Mouse (Mus musculus) midbrain, embryonic 15.5 days (tissue): ENCODE measurements at regions not wholly inside any gene's neighbourhood (a gene's known extent, or its start where the extent isn't known, plus 50 kb on each side); places are given as distances from the start of the nearest gene placed in this dataset.

Experiments used
- ATAC-seq: fragments of 200-750 bp; cut with Nextera tagmentation; replicated peaks from 2 replicates; pipeline ENCODE4 v1.8.0; 2017; ENCODE audit warnings: moderate TSS enrichment
- H3K27ac ChIP-seq: fragments of 300-500 bp; sonication (generic); 2 replicates; pipeline ENCODE4 v1.5.1; 2015; ENCODE audit warnings: mild to moderate bottlenecking, inconsistent platforms
- H3K27me3 ChIP-seq: fragments of 300-500 bp; sonication (generic); replicated peaks from 2 replicates; pipeline ENCODE4 v1.6.1; 2015; ENCODE audit warnings: inconsistent platforms
- H3K36me3 ChIP-seq: fragments of 300-500 bp; sonication (generic); replicated peaks from 2 replicates; pipeline ENCODE4 v1.6.1; 2015; ENCODE audit warnings: inconsistent platforms
- H3K4me1 ChIP-seq: fragments of 300-500 bp; sonication (generic); 2 replicates; pipeline ENCODE4 v1.6.1; 2015; ENCODE audit warnings: inconsistent platforms
- H3K4me2 ChIP-seq: fragments of 300-500 bp; sonication (generic); 2 replicates; pipeline ENCODE4 v1.6.1; 2015; ENCODE audit warnings: inconsistent platforms, mild to moderate bottlenecking, moderate library complexity
- H3K4me3 ChIP-seq: fragments of 300-500 bp; sonication (generic); 2 replicates; pipeline ENCODE4 v1.5.1; 2015; ENCODE audit warnings: mild to moderate bottlenecking, inconsistent platforms
- H3K9ac ChIP-seq: fragments of 300-500 bp; sonication (generic); 2 replicates; pipeline ENCODE4 v1.6.1; 2015; ENCODE audit warnings: mild to moderate bottlenecking, inconsistent platforms
- H3K9me3 ChIP-seq: fragments of 300-500 bp; sonication (generic); 2 replicates; pipeline ENCODE4 v1.6.1; 2016; ENCODE audit warnings: inconsistent platforms
- WGBS: fragments of 180-500 bp; shearing (Covaris S2); methylation state at CpG from one replicate; pipeline ENCODE4 v1.1.7; 2015; ENCODE audit warnings: mixed read lengths; 5-methylcytosine and 5-hydroxymethylcytosine counted together

GRCm38 (mm10) chr9:31971801-31972628, 58.8 kb upstream of the Barx2 start:
- peaks cover 12% of the 10 kb centered on the region for H3K4me1 ChIP-seq
- H3K27ac ChIP-seq, result peak overlapping the region; percentile 36
- no peak overlapping the region for H3K9ac ChIP-seq
- no peaks in the 10 kb centered on the region for H3K27me3 ChIP-seq
- peak; percentile 97 for ATAC-seq
- peak overlapping the region; percentile 23; the same call in 1 of the 2 replicates for H3K4me2 ChIP-seq
- no peak overlapping the region for H3K4me3 ChIP-seq
- H3K9me3 ChIP-seq, result no peaks in the 10 kb centered on the region
- WGBS, result 12% methylated on average over 7 of the region's 7 CpGs
- H3K36me3 ChIP-seq, result no peaks in the 10 kb centered on the region

- no peak overlapping the region for H3K9ac ChIP-seq
- no peak overlapping the region for H3K4me3 ChIP-seq
- 30% methylated on average over 6 of the region's 6 CpGs for WGBS
- H3K9me3 ChIP-seq, result no peaks in the 10 kb centered on the region
- no peaks in the 10 kb centered on the region for H3K27me3 ChIP-seq
- ATAC-seq, result peak; percentile 28
- peaks cover 12% of the 10 kb centered on the region for H3K4me1 ChIP-seq
- H3K36me3 ChIP-seq, result no peaks in the 10 kb centered on the region
- H3K27ac ChIP-seq, result peak overlapping the region; percentile 36
- peak overlapping the region; percentile 23; the same call in 1 of the 2 replicates for H3K4me2 ChIP-seq
Measured at GRCm38 (mm10) chr9:31972629-31972993, 59.3 kb upstream of the Barx2 start.

- H3K4me3 ChIP-seq, result no peak overlapping the region
- H3K27me3 ChIP-seq, result no peaks in the 10 kb centered on the region
- no peak for ATAC-seq
- peaks cover 12% of the 10 kb centered on the region for H3K4me1 ChIP-seq
- peaks cover 5% of the 10 kb centered on the region; the same call in 1 of the 2 replicates for H3K9me3 ChIP-seq
- no peak overlapping the region for H3K9ac ChIP-seq
- no peak overlapping the region for H3K27ac ChIP-seq
- 9% methylated on average over 2 of the region's 2 CpGs for WGBS
- no peaks in the 10 kb centered on the region for H3K36me3 ChIP-seq
- H3K4me2 ChIP-seq, result no peak overlapping the region
Measured at GRCm38 (mm10) chr9:31976191-31976590, 62.9 kb upstream of the Barx2 start.

GRCm38 (mm10) chr9:31978071-31978470, 64.8 kb upstream of the Barx2 start:
- Histone ChIP-seq H3K27me3 (no peaks in the 10 kb centered on the region), H3K4me2 (no peak overlapping the region)
- WGBS, result 95% methylated on average over 2 of the region's 2 CpGs

GRCm38 (mm10) chr9:31979211-31979610, 65.9 kb upstream of the Barx2 start:
- no peak overlapping the region for H3K9ac ChIP-seq
- no peak overlapping the region for H3K4me2 ChIP-seq
- no peak for ATAC-seq
- WGBS, result 93% methylated on average over 3 of the region's 3 CpGs
- no peak overlapping the region for H3K27ac ChIP-seq
- H3K36me3 ChIP-seq, result no peaks in the 10 kb centered on the region
- H3K9me3 ChIP-seq, result peaks cover 5% of the 10 kb centered on the region; the same call in 1 of the 2 replicates
- H3K27me3 ChIP-seq, result no peaks in the 10 kb centered on the region
- no peak overlapping the region for H3K4me3 ChIP-seq
- no peaks in the 10 kb centered on the region for H3K4me1 ChIP-seq

More at GRCm38 (mm10) chr9:31978071-31978470, 64.8 kb upstream of the Barx2 start:
- peaks cover 5% of the 10 kb centered on the region; the same call in 1 of the 2 replicates for H3K9me3 ChIP-seq
- H3K4me1 ChIP-seq, result no peaks in the 10 kb centered on the region
- H3K9ac ChIP-seq, result no peak overlapping the region
- H3K27ac ChIP-seq, result no peak overlapping the region
- H3K36me3 ChIP-seq, result no peaks in the 10 kb centered on the region
- no peak for ATAC-seq
- no peak overlapping the region for H3K4me3 ChIP-seq

GRCm38 (mm10) chr9:31980459-31980858, 67.2 kb upstream of the Barx2 start:
- Histone ChIP-seq H3K4me2 (no peak overlapping the region), H3K27ac (no peak overlapping the region), H3K9ac (no peak overlapping the region), H3K36me3 (no peaks in the 10 kb centered on the region), H3K27me3 (no peaks in the 10 kb centered on the region), H3K9me3 (peaks cover 5% of the 10 kb centered on the region; the same call in 1 of the 2 replicates), H3K4me3 (no peak overlapping the region), H3K4me1 (no peaks in the 10 kb centered on the region)
- 96% methylated on average over 5 of the region's 5 CpGs for WGBS
- ATAC-seq, result no peak

- Histone ChIP-seq H3K27ac (no peak overlapping the region), H3K9me3 (no peaks in the 10 kb centered on the region), H3K4me1 (no peaks in the 10 kb centered on the region), H3K9ac (no peak overlapping the region), H3K27me3 (no peaks in the 10 kb centered on the region), H3K4me3 (no peak overlapping the region), H3K4me2 (no peak overlapping the region), H3K36me3 (no peaks in the 10 kb centered on the region)
- 72% methylated on average over 12 of the region's 12 CpGs for WGBS
- ATAC-seq, result no peak
Measured at GRCm38 (mm10) chr9:31983759-31984586, 70.7 kb upstream of the Barx2 start.

- H3K4me2 ChIP-seq, result no peak overlapping the region
- no peaks in the 10 kb centered on the region for H3K36me3 ChIP-seq
- H3K4me3 ChIP-seq, result no peak overlapping the region
- WGBS, result 79% methylated on average over 7 of the region's 7 CpGs
- H3K9ac ChIP-seq, result no peak overlapping the region
- H3K27ac ChIP-seq, result no peak overlapping the region
- H3K4me1 ChIP-seq, result peaks cover 11% of the 10 kb centered on the region
- H3K9me3 ChIP-seq, result no peaks in the 10 kb centered on the region
- ATAC-seq, result no peak
- H3K27me3 ChIP-seq, result no peaks in the 10 kb centered on the region
Measured at GRCm38 (mm10) chr9:31988826-31989225, 75.6 kb upstream of the Barx2 start.

- Histone ChIP-seq H3K27me3 (no peaks in the 10 kb centered on the region), H3K27ac (peak overlapping the region; percentile 13; the same call in 1 of the 2 replicates), H3K4me3 (no peak overlapping the region), H3K4me1 (peaks cover 11% of the 10 kb centered on the region), H3K9ac (no peak overlapping the region), H3K4me2 (0 out of 2 replicates have a peak overlapping the region, but pooled peaks have one; percentile 6), H3K36me3 (no peaks in the 10 kb centered on the region), H3K9me3 (no peaks in the 10 kb centered on the region)
- 34% methylated on average over 17 of the region's 17 CpGs for WGBS
- ATAC-seq, result no peak
Measured at GRCm38 (mm10) chr9:31989581-31990360, 76.5 kb upstream of the Barx2 start.

- Histone ChIP-seq H3K27ac (no peak overlapping the region), H3K27me3 (no peaks in the 10 kb centered on the region), H3K9ac (no peak overlapping the region), H3K9me3 (no peaks in the 10 kb centered on the region), H3K36me3 (no peaks in the 10 kb centered on the region), H3K4me2 (no peak overlapping the region), H3K4me1 (peaks cover 11% of the 10 kb centered on the region), H3K4me3 (no peak overlapping the region)
- ATAC-seq, result no peak
- WGBS, result 93% methylated on average over 4 of the region's 4 CpGs
Measured at GRCm38 (mm10) chr9:31990456-31990855, 77.2 kb upstream of the Barx2 start.

GRCm38 (mm10) chr9:31993631-31994601, 80.7 kb upstream of the Barx2 start:
- no peaks in the 10 kb centered on the region for H3K27me3 ChIP-seq
- no peak for ATAC-seq
- no peaks in the 10 kb centered on the region for H3K9me3 ChIP-seq
- H3K36me3 ChIP-seq, result no peaks in the 10 kb centered on the region
- H3K27ac ChIP-seq, result no peak overlapping the region
- no peak overlapping the region for H3K9ac ChIP-seq
- whole genome bisulfite sequencing, result 80% methylated on average over 7 of the region's 7 CpGs
- H3K4me3 ChIP-seq, result no peak overlapping the region
- no peak overlapping the region for H3K4me2 ChIP-seq
- H3K4me1 ChIP-seq, result peaks cover 14% of the 10 kb centered on the region
